Mouse (Mus musculus): ENCODE measurements around the gene Zfp710.
"Not testable (repeated sequence)": the region's sequence is repeated elsewhere in the genome, so short reads cannot be mapped to it uniquely, and the experiment has no call there.

Gene Zfp710

GRCm38 (mm10) chr7:80026990-80027635, 2.5 kb downstream of the Zfp710 start:
- peak; percentile 70 to 74 for DNase-seq (ENCODE audit: low spot score in 2 of 2)

GRCm38 (mm10) chr7:80027636-80028417, 3.2 kb downstream of the Zfp710 start:
- DNase-seq (ENCODE audit: low spot score in 2 of 2), result no peak

- no peak for DNase-seq (ENCODE audit: low spot score in 2 of 2)
These were observed 3.8 kb downstream of the Zfp710 start for GRCm38 (mm10) chr7:80028418-80028720.

GRCm38 (mm10) chr7:80030009-80030408, 5.4 kb downstream of the Zfp710 start:
- DNase-seq (ENCODE audit: low spot score in 2 of 2), result no peak

GRCm38 (mm10) chr7:80030486-80030885, 5.9 kb downstream of the Zfp710 start:
- DNase-seq (ENCODE audit: low spot score in 2 of 2), result no peak

GRCm38 (mm10) chr7:80030987-80031386, 6.4 kb downstream of the Zfp710 start:
- DNase-seq (ENCODE audit: low spot score in 2 of 2), result no peak

GRCm38 (mm10) chr7:80031478-80031877, 6.9 kb downstream of the Zfp710 start:
- no peak for DNase-seq (ENCODE audit: low spot score in 2 of 2)

- no peak for DNase-seq (ENCODE audit: low spot score in 2 of 2)
These were observed 7.8 kb downstream of the Zfp710 start for GRCm38 (mm10) chr7:80032216-80033052.

GRCm38 (mm10) chr7:80033064-80033717, 8.6 kb downstream of the Zfp710 start:
- DNase-seq (ENCODE audit: low spot score in 2 of 2), result no peak

GRCm38 (mm10) chr7:80033771-80034170, 9.2 kb downstream of the Zfp710 start:
- DNase-seq (ENCODE audit: low spot score in 2 of 2), result no peak

GRCm38 (mm10) chr7:80035086-80035485, 10.5 kb downstream of the Zfp710 start:
- DNase-seq (ENCODE audit: low spot score in 2 of 2), result no peak

GRCm38 (mm10) chr7:80035748-80036147, 11.1 kb downstream of the Zfp710 start:
- peak in 1 of 2 experiments; percentile 46 for DNase-seq (ENCODE audit: low spot score in 2 of 2)

- no peak for DNase-seq (ENCODE audit: low spot score in 2 of 2)
These were observed 15.1 kb downstream of the Zfp710 start for GRCm38 (mm10) chr7:80039699-80040098.

GRCm38 (mm10) chr7:80044170-80044569, 19.6 kb downstream of the Zfp710 start:
- DNase-seq (ENCODE audit: low spot score in 2 of 2), result no peak

GRCm38 (mm10) chr7:80047041-80047440, 22.4 kb downstream of the Zfp710 start:
- DNase-seq (ENCODE audit: low spot score in 2 of 2), result no peak

GRCm38 (mm10) chr7:80049746-80050145, 25.1 kb downstream of the Zfp710 start:
- no peak for DNase-seq (ENCODE audit: low spot score in 2 of 2)

- not testable (repeated sequence) for DNase-seq (ENCODE audit: low spot score in 2 of 2)
These were observed 25.8 kb downstream of the Zfp710 start for GRCm38 (mm10) chr7:80050382-80050781.

GRCm38 (mm10) chr7:80051835-80052234, 27.2 kb downstream of the Zfp710 start:
- no peak for DNase-seq (ENCODE audit: low spot score in 2 of 2)

GRCm38 (mm10) chr7:80052261-80052660, 27.6 kb downstream of the Zfp710 start:
- DNase-seq (ENCODE audit: low spot score in 2 of 2), result peak; percentile 57 to 79

- no peak for DNase-seq (ENCODE audit: low spot score in 2 of 2)
These were observed 28.5 kb downstream of the Zfp710 start for GRCm38 (mm10) chr7:80053147-80053546.

GRCm38 (mm10) chr7:80055781-80056180, 31.2 kb downstream of the Zfp710 start:
- no peak for DNase-seq (ENCODE audit: low spot score in 2 of 2)
